Mouse (Mus musculus) heart, embryonic 15.5 days (tissue): ENCODE measurements around the gene Pkdrej. TPM values are rescaled to one million over a fixed set of nuclear protein-coding genes. Genes with fewer than 3 reads are reported as not detected.
"Not testable (repeated sequence)": the region's sequence is repeated elsewhere in the genome, so short reads cannot be mapped to it uniquely, and the experiment has no call there.

Experiments
- ATAC-seq: fragments of 200-750 bp; cut with Nextera tagmentation; replicated peaks from 2 replicates; pipeline ENCODE4 v1.8.0; 2017; ENCODE audit warnings: low read depth, moderate TSS enrichment; ENCODE audit not compliant: insufficient number of reproducible peaks, insufficient read depth, low FRiP score
- H3K27ac ChIP-seq: fragments of 300-500 bp; sonication (generic); 2 replicates; pipeline ENCODE4 v1.5.1; 2015; ENCODE audit warnings: mild to moderate bottlenecking, inconsistent platforms
- H3K27me3 ChIP-seq: fragments of 300-500 bp; sonication (generic); 2 replicates; pipeline ENCODE4 v1.6.1; 2015; ENCODE audit warnings: inconsistent platforms
- H3K36me3 ChIP-seq: fragments of 300-500 bp; sonication (generic); 2 replicates; pipeline ENCODE4 v1.6.1; 2015; ENCODE audit warnings: mild to moderate bottlenecking, inconsistent platforms
- H3K4me1 ChIP-seq: fragments of 300-500 bp; sonication (generic); replicated peaks from 2 replicates; pipeline ENCODE4 v1.6.1; 2015; ENCODE audit warnings: inconsistent platforms
- H3K4me2 ChIP-seq: fragments of 300-500 bp; sonication (generic); 2 replicates; pipeline ENCODE4 v1.6.1; 2015; ENCODE audit warnings: inconsistent platforms, mild to moderate bottlenecking, moderate library complexity
- H3K4me3 ChIP-seq: fragments of 300-500 bp; sonication (generic); 2 replicates; pipeline ENCODE4 v1.5.1; 2015; ENCODE audit warnings: mild to moderate bottlenecking, inconsistent platforms
- H3K9ac ChIP-seq: fragments of 300-500 bp; sonication (generic); 2 replicates; pipeline ENCODE4 v1.6.1; 2015; ENCODE audit warnings: mild to moderate bottlenecking, inconsistent platforms
- H3K9me3 ChIP-seq: fragments of 300-500 bp; sonication (generic); replicated peaks from 2 replicates; pipeline ENCODE4 v1.6.1; 2016; ENCODE audit warnings: inconsistent platforms
- WGBS: fragments of 180-500 bp; shearing (Covaris S2); methylation state at CpG from one replicate; pipeline ENCODE4 v1.1.7; 2015; ENCODE audit warnings: mixed read lengths; 5-methylcytosine and 5-hydroxymethylcytosine counted together
- polyA plus RNA-seq: library from polyadenylated mRNA; unstranded; fragments of >200 nt; fragmentation: Nextera tagmentation; extraction: Ambion mirVana; gene quantifications from 2 replicates; pipeline ENCODE4 v1.2.1, GENCODE M21; 2015

The Pkdrej gene
- polyA plus RNA-seq, 1 experiment from 2014 or later, result 0.37 TPM

DNA sequence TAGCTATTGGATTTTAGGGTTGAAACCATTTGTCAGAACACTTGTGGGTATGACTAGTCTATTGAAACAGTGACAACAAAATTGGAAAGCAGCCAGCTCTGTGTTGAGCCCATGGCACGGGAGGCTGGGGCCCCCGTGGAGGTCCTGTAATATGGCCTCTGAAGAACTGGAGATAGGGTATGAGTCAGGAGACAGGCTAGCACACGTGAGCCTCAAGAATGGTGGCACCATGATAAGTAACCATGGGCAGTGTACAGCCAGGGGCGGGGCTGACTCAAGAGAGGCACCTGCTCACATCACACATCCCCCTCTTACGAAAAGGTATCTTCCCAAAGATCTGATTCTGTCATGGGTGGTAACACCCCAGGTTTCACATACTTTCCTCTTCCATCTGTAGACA, 34.8 kb downstream of the Pkdrej start:
- Histone ChIP-seq H3K9ac (no peak overlapping the region), H3K9me3 (no peaks in the 10 kb centered on the region), H3K36me3 (0 out of 2 replicates have a peak, but pooled peaks cover 6% of the 10 kb centered on the region), H3K4me2 (no peak overlapping the region), H3K4me3 (no peak overlapping the region), H3K27ac (no peak overlapping the region), H3K4me1 (peaks cover 13% of the 10 kb centered on the region), H3K27me3 (no peaks in the 10 kb centered on the region)
- 0 out of 2 replicates have a peak, but pooled peaks have one; percentile 31 for ATAC-seq
- 50% methylated on average over 5 of the region's 5 CpGs for WGBS

DNA sequence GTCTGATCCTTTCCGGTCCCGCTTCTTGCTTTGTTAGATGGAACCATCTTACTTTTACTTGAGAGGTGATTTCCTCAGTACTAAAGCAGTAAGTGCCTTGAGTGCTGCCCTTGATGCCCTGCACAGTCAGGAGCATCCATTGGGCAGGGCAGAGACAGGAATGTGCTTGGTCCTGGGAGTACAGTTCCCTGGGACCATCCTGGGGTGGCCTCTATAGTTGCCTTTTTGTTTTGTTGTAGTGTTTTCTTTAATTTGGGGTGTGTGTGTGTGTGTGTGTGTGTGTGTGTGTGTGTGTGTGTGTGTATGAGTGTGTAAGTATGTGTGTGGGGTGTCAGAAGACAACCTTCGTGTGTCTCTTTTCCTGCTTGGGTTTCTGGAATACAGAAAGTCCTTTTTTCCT, 37.2 kb downstream of the Pkdrej start:
- WGBS, result 79% methylated on average over 3 of the region's 3 CpGs
- Histone ChIP-seq H3K4me2 (no peak overlapping the region), H3K9ac (no peak overlapping the region), H3K9me3 (no peaks in the 10 kb centered on the region), H3K27me3 (no peaks in the 10 kb centered on the region), H3K4me3 (no peak overlapping the region), H3K27ac (no peak overlapping the region), H3K36me3 (no peaks in the 10 kb centered on the region), H3K4me1 (peaks cover 13% of the 10 kb centered on the region)
- no peak for ATAC-seq

DNA sequence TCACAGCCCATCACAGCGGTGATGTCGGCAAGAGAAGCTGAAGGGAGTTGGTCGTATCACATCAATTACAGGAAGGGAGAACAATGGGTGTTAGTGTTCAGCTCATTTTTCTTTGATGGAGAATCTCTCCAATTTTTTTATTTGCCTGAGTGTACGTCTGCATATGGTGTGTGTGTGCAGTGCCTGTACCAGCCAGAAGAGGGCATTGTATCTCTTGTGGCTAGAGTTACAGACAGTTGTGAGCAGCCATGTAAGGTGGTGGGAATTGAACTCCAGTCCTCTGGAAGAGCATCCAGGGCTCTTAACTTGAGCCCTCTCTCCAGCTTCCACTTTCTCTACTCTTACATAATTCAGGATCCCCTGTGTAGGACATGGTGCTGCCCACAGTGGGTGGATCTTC, 38.4 kb downstream of the Pkdrej start:
- no peaks in the 10 kb centered on the region for H3K36me3 ChIP-seq
- no peaks in the 10 kb centered on the region for H3K9me3 ChIP-seq
- H3K27ac ChIP-seq, result no peak overlapping the region
- no peak overlapping the region for H3K4me2 ChIP-seq
- H3K27me3 ChIP-seq, result no peaks in the 10 kb centered on the region
- 77% methylated on average over 4 of the region's 4 CpGs for WGBS
- H3K9ac ChIP-seq, result no peak overlapping the region
- no peak overlapping the region for H3K4me3 ChIP-seq
- H3K4me1 ChIP-seq, result peaks cover 10% of the 10 kb centered on the region
- ATAC-seq, result no peak

DNA sequence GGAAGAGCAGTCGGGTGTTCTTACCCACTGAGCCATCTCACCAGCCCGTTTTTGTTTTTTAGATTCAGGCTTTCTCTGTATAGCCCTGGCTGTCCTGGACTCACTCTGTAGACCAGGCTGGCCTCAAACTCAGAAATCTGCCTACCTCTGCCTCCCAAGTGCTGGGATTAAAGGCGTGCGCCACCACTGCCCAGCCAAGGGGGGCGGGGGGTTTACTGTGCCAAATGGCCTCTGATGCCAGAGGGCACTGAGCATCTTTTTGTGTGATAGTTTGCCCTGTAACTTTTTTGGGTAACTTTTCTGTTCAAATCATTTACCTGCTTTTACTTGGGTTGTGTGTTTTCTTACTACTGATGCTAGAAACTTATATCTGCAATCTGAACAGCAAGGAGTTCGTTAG, 42.6 kb downstream of the Pkdrej start:
- H3K27ac ChIP-seq, H3K9me3 ChIP-seq, ATAC-seq, H3K4me1 ChIP-seq, H3K4me2 ChIP-seq, H3K36me3 ChIP-seq, H3K4me3 ChIP-seq, H3K27me3 ChIP-seq, H3K9ac ChIP-seq: not testable (repeated sequence)
- 90% methylated on average over 6 of the region's 6 CpGs for WGBS

DNA sequence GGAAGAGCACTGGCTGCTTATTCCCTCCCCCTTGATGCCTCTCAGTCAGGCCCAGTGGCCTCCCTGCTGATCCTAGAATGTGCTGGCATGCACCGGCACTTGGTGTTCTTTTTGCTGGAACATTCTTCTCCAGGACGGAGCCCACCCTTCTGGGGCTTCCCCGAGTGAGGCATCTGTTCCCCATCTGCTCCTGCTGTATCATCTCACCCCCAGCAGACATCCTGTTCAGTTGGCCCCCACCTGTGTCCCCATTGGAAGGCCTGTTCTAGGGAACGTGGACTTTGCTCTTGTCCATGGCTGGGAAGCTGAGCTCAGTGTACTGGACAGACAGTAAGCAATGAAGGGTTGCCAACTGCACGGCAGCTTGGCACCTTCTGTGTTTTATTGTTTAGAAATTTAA, 44.8 kb downstream of the Pkdrej start:
- WGBS, result 77% methylated on average over 5 of the region's 5 CpGs
- Histone ChIP-seq H3K9me3 (no peaks in the 10 kb centered on the region), H3K36me3 (no peaks in the 10 kb centered on the region), H3K4me2 (no peak overlapping the region), H3K4me1 (no peaks in the 10 kb centered on the region), H3K27me3 (no peaks in the 10 kb centered on the region), H3K27ac (no peak overlapping the region), H3K4me3 (no peak overlapping the region), H3K9ac (no peak overlapping the region)
- ATAC-seq, result no peak

DNA sequence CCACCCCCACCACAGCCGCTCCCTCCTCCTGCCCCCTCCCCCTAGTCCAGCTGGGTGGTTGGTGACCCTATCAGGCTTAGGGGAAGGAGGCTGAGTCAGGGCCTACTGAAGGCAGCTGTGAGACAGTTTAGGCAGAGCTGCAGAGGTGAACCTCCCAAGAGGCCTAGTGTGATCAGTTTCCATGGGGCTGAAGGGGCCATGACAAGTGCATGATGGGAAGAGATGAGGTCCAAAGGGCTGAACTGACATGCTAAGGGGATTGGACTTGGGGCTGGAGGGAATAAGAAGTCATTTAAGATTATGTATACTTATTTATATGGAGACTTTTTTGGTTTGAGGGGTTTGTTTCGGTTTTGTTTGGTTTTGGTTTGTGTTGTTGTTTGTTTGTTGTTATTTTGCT, 45.3 kb downstream of the Pkdrej start:
- no peaks in the 10 kb centered on the region for H3K9me3 ChIP-seq
- H3K36me3 ChIP-seq, result no peaks in the 10 kb centered on the region
- no peaks in the 10 kb centered on the region for H3K4me1 ChIP-seq
- no peak overlapping the region for H3K9ac ChIP-seq
- no peak overlapping the region for H3K27ac ChIP-seq
- no peak overlapping the region for H3K4me2 ChIP-seq
- H3K27me3 ChIP-seq, result no peaks in the 10 kb centered on the region
- WGBS, result 58% methylated on average over 2 of the region's 2 CpGs
- no peak overlapping the region for H3K4me3 ChIP-seq
- ATAC-seq, result no peak

DNA sequence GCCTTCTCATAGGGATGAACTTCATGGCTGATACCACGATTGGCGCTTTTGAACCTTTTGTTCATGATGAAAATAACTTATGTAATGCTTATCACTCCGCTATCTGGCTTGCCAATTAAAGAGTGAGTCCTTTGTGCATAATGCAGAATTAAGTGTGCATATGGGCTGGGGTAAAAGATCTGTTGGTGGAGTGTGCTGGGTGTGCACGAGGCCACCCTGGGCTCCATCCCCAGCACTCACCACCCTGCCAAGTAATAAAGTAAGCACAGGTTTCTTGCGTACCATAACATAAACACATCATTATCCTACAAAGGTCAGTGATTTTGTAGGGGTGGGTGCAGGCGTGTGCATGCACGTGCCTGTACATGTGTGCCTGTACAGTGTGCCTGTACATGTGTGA, 46.5 kb downstream of the Pkdrej start:
- no peak overlapping the region for H3K4me3 ChIP-seq
- WGBS, result 79% methylated on average over 7 of the region's 7 CpGs
- H3K27ac ChIP-seq, result no peak overlapping the region
- no peaks in the 10 kb centered on the region for H3K27me3 ChIP-seq
- no peaks in the 10 kb centered on the region for H3K9me3 ChIP-seq
- H3K9ac ChIP-seq, result no peak overlapping the region
- no peak overlapping the region for H3K4me2 ChIP-seq
- no peak for ATAC-seq
- no peaks in the 10 kb centered on the region for H3K36me3 ChIP-seq
- H3K4me1 ChIP-seq, result no peaks in the 10 kb centered on the region

DNA sequence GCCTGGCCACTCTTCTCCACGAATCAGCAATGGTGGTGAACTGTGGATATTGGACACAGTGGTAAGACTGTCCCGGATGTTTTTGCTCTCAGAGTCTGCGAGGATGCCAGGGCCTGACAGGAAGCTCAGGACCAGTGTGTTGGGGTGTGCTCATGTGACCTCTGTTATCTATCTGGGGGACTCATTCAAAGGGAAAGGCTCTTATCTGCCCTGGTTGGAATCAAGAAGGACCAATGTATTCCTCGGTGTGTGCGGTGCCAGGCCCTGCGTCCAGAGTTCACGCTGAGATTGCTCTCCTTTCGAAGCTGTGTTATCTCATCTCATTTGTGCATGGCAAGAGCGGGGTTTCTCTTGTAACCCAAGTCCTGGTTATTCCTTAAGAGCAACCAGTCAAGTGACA, 47.1 kb downstream of the Pkdrej start:
- ATAC-seq, result no peak
- WGBS, result 64% methylated on average over 9 of the region's 9 CpGs

DNA sequence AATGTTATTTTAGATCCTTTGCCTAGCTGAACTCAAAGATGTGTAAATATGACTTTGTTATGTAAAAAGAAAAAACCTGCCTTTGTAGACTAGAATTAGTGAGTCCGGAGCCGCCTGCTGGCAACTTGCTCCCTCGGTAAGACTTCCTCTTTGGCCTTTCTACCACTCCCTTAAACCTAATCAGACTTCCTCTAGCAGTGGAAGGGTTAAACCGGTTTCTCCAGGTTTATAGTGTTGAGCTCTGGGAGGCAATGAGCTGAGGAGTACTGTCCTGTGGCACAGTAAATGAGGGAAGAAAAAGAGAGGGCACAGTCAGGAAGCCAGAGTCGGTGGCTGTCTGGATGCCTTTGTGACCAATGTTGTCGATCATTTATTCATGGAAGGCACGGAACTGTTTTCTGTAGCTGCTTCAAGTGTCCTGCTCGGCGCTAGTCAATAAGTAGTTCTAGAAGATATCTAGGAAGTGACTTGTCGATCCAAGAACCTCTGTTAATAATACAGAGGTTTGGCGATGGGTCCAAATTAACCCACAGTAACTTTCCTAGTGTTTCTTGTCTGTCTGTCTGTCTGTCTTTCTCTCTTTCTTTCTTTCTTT, 49.3 kb downstream of the Pkdrej start:
- H3K4me1 ChIP-seq, result no peaks in the 10 kb centered on the region
- H3K27me3 ChIP-seq, result no peaks in the 10 kb centered on the region
- H3K36me3 ChIP-seq, result no peaks in the 10 kb centered on the region
- ATAC-seq, result no peak
- 73% methylated on average over 11 of the region's 11 CpGs for WGBS
- no peak overlapping the region for H3K9ac ChIP-seq
- H3K4me3 ChIP-seq, result no peak overlapping the region
- H3K4me2 ChIP-seq, result no peak overlapping the region
- no peak overlapping the region for H3K27ac ChIP-seq
- no peaks in the 10 kb centered on the region for H3K9me3 ChIP-seq

More for the DNA sequence above, 47.1 kb downstream of the Pkdrej start:
- Histone ChIP-seq H3K9ac (no peak overlapping the region), H3K4me1 (no peaks in the 10 kb centered on the region), H3K9me3 (no peaks in the 10 kb centered on the region), H3K4me3 (no peak overlapping the region), H3K27me3 (no peaks in the 10 kb centered on the region), H3K36me3 (no peaks in the 10 kb centered on the region), H3K4me2 (no peak overlapping the region), H3K27ac (no peak overlapping the region)

DNA sequence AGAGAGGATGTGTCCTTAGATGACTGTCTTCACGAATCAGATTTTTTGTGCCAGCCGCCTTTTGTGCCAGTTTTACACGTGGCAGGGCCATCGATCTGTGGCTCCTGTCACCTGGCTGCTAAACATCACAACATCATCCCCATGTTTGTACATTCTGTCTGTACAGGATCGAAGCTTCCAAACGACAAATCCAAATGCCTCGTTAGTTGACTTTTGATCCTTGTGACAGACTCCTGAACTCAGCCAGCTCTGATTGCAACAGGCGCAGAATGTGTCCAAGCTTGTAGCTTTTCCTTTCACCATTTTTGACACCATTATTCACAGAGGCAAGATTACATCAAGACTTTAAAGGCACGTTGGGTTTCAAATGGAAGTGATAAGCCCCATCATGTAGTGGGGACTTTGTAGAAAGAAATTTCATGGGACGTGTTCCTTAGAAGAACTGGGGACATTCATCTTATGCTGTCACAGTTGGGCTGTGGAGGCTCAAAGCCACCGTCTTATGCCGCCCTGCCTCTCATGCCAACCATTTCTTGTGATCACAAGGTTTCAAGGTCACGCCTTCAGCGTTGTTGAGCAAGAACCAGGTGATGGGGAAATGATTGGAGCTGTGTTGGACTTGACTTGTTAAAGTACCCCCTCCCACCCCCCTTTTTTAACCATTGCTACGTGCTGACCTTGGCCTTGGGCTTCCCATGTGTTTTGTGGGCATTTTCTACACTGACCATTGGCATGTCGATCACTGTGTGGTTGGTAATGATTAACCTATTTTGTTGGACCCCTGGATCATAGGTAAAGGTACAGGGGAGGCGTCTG, 50.0 kb downstream of the Pkdrej start:
- WGBS, result 81% methylated on average over 17 of the region's 17 CpGs
- Histone ChIP-seq H3K9me3 (no peaks in the 10 kb centered on the region), H3K9ac (no peak overlapping the region), H3K27me3 (no peaks in the 10 kb centered on the region), H3K4me1 (no peaks in the 10 kb centered on the region), H3K27ac (no peak overlapping the region), H3K4me2 (no peak overlapping the region), H3K4me3 (no peak overlapping the region), H3K36me3 (no peaks in the 10 kb centered on the region)
- no peak for ATAC-seq

DNA sequence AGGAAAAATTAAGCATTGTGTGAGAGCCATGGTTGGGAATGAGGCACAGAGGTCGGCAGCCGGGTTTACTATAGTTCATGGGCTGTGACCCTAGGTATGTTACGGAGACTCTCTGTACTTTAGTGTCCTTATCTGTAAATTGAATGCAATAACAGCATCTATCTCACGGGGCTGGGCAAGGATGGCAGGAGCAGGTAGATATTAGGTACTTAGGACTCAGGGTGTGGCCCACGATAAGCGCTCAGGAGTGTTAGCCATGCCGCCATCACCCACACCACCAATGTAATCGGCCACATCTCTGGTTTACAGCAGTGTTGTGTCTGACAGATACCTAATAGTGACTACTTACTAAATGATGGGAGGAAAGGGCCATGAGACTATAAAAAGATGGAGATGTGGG, 52.5 kb downstream of the Pkdrej start:
- Histone ChIP-seq H3K4me1 (no peaks in the 10 kb centered on the region), H3K4me2 (no peak overlapping the region), H3K4me3 (no peak overlapping the region), H3K9me3 (no peaks in the 10 kb centered on the region), H3K27me3 (no peaks in the 10 kb centered on the region), H3K36me3 (no peaks in the 10 kb centered on the region), H3K9ac (no peak overlapping the region), H3K27ac (no peak overlapping the region)
- no peak for ATAC-seq
- WGBS, result 88% methylated on average over 8 of the region's 8 CpGs

DNA sequence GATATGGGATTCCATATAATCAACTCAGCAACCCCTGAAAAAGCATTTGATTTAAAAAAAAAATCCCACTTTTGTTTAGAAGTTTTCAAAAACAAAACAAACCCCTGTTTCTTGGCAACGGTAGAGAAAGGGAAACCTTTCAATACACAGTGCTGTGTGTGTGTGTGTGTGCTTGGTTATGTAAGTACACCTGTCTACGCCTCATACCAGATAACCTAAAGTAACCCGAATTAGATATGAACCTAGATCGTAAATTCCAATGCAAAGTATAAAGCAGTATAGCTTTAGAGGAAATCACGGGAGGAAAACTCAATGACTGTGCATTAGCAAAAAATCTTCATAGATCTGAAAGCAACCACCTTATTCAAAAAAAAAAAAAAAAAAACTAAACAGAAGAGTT, 54.9 kb downstream of the Pkdrej start:
- Histone ChIP-seq H3K36me3 (no peaks in the 10 kb centered on the region), H3K27ac (no peak overlapping the region), H3K9ac (no peak overlapping the region), H3K4me3 (no peak overlapping the region), H3K4me1 (peaks cover 6% of the 10 kb centered on the region; the same call in 1 of the 2 replicates), H3K9me3 (no peaks in the 10 kb centered on the region), H3K4me2 (no peak overlapping the region), H3K27me3 (no peaks in the 10 kb centered on the region)
- ATAC-seq, result no peak
- WGBS, result 83% methylated on average over 5 of the region's 5 CpGs
